Mouse (Mus musculus) layer of hippocampus, postnatal 10 days (tissue): ENCODE measurements around the gene Snrnp40. TPM values are rescaled to one million over a fixed set of nuclear protein-coding genes. Genes with fewer than 3 reads are reported as not detected.
A peak's percentile ranks its signal among the peaks of the same experiment; 100 is the strongest.

Source experiments
- DNase-seq, 2 experiments: peaks; one replicate each; pipeline ENCODE4 v3.0.0; 2021; ENCODE audit warnings: low spot score in 2 of 2
- long read RNA-seq: library from polyadenylated mRNA; stranded (forward); transcript quantifications from one replicate; pipeline ENCODE4 v2.0.0, GENCODE M21; 2023
- total RNA-seq, 2 experiments: library from RNA; stranded (reverse); gene quantifications; 2 replicates each; pipeline ENCODE4 v1.2.3; 2021

The Snrnp40 gene
- total RNA-seq = 10 to 100 TPM; 30.5 to 37.9 TPM
- long read RNA-seq, transcript Snrnp40-201 (10 exons, 1,584 nt) = major isoform, 58 of 74 reads
- long read RNA-seq, partial matches to known transcripts = 11 of 74 reads
- long read RNA-seq, other reads (novel, unspliced or antisense) = 5 of 74 reads

GRCm38 (mm10) chr4:130359486-130360237, at the start of gene Snrnp40, which contains the start of gene Zcchc17:
Gene Snrnp40 (plus strand): TSS chr4:130360132.
Gene Zcchc17 (minus strand): TSS chr4:130359943.
- peak; percentile 99 for DNase-seq

GRCm38 (mm10) chr4:130312526-130312925, 47.4 kb upstream of the Snrnp40 start:
- no peak for DNase-seq

- DNase-seq = no peak
Observed at GRCm38 (mm10) chr4:130313552-130313951, 46.4 kb upstream of the Snrnp40 start.

- DNase-seq = no peak
Observed at GRCm38 (mm10) chr4:130315771-130316527, 44.0 kb upstream of the Snrnp40 start.

GRCm38 (mm10) chr4:130316691-130317090, 43.2 kb upstream of the Snrnp40 start:
- no peak for DNase-seq

GRCm38 (mm10) chr4:130318122-130318521, 41.8 kb upstream of the Snrnp40 start:
- no peak for DNase-seq

GRCm38 (mm10) chr4:130319564-130319963, 40.4 kb upstream of the Snrnp40 start:
- DNase-seq = no peak

GRCm38 (mm10) chr4:130321640-130322039, 38.3 kb upstream of the Snrnp40 start:
- no peak for DNase-seq

- DNase-seq = no peak
Observed at GRCm38 (mm10) chr4:130322567-130322966, 37.4 kb upstream of the Snrnp40 start.

- DNase-seq = no peak
Observed at GRCm38 (mm10) chr4:130323165-130323564, 36.8 kb upstream of the Snrnp40 start.

- no peak for DNase-seq
Observed at GRCm38 (mm10) chr4:130323607-130324006, 36.3 kb upstream of the Snrnp40 start.

GRCm38 (mm10) chr4:130325446-130325845, 34.5 kb upstream of the Snrnp40 start:
- no peak for DNase-seq

- peak in 1 of 2 experiments; percentile 25 for DNase-seq
Observed at GRCm38 (mm10) chr4:130327366-130327765, 32.6 kb upstream of the Snrnp40 start.

GRCm38 (mm10) chr4:130335867-130336266, 24.1 kb upstream of the Snrnp40 start:
- no peak for DNase-seq

GRCm38 (mm10) chr4:130341691-130342090, 18.2 kb upstream of the Snrnp40 start:
- DNase-seq = peak; percentile 54 to 66

GRCm38 (mm10) chr4:130349666-130350065, 10.3 kb upstream of the Snrnp40 start:
- DNase-seq = no peak

- DNase-seq = no peak
Observed at GRCm38 (mm10) chr4:130350690-130351422, 9.1 kb upstream of the Snrnp40 start.

GRCm38 (mm10) chr4:130352588-130352987, 7.3 kb upstream of the Snrnp40 start:
- no peak for DNase-seq

- no peak for DNase-seq
Observed at GRCm38 (mm10) chr4:130357946-130358345, 2.0 kb upstream of the Snrnp40 start.

GRCm38 (mm10) chr4:130360238-130360590, 282 bp downstream of the Snrnp40 start:
- DNase-seq = no peak

GRCm38 (mm10) chr4:130376675-130377074, 16.7 kb downstream of the Snrnp40 start:
- no peak for DNase-seq
